Comparison of ENCODE assay signal across 8 mouse cellular contexts in the genomic region with DNA sequence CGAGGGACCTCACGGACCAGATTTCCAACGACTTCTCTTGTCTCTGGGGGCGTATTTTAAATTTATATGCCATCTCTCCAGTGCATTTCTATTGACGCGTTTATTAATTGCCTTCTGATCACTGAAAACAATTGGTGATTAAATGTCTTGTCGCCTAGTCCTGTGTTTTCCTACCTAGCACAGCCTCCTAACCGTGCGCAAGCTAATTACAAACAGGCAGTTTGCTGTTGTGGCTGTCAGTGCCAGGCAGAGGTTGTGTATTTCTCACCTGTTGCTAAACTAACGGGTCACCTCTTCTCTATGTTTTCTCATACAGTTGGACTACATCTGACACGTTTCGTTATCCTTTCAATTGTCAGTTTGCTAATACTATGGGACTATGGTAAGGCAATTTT. TPM values are rescaled to one million over a fixed set of nuclear protein-coding genes. Genes with fewer than 3 reads are reported as not detected.
DNase-seq lines count a peak whose midpoint lies in the region; ATAC-seq and TF ChIP-seq lines count a peak whose summit lies in the region.

No protein-coding gene starts in this region.

- DNase-seq in heart, postnatal 4 days = no peak
- no peak for DNase-seq in ES-E14 (ENCODE audit: low read depth, low spot score)
- DNase-seq in forebrain, postnatal 0 days = no peak
- no peak for DNase-seq in frontal cortex, postnatal 36 days (ENCODE audit: low spot score in 2 of 2)
- DNase-seq in spleen, postnatal 10 days (ENCODE audit: low spot score in 2 of 2) = no peak
- no peak for DNase-seq in layer of hippocampus, adult 18-20 months (ENCODE audit: low spot score in 2 of 2)

- 11% methylated on average over 12 of the region's 12 CpGs for WGBS in heart, embryonic 11.5 days (ENCODE audit: insufficient replicate concordance)
- WGBS in forebrain, postnatal 0 days = 7% methylated on average over 12 of the region's 12 CpGs
- 15% methylated on average over 12 of the region's 12 CpGs for WGBS in liver, embryonic 16.5 days (ENCODE audit: insufficient replicate concordance)

- H3K27me3 ChIP-seq in heart, embryonic 11.5 days (ENCODE audit: control insufficient read depth, insufficient read depth, low read length) = no peaks in the 10 kb centered on the region
- H3K27me3 ChIP-seq in forebrain, postnatal 0 days (ENCODE audit: insufficient read depth, low read length) = no peaks in the 10 kb centered on the region
- H3K27me3 ChIP-seq in liver, embryonic 16.5 days (ENCODE audit: control insufficient read depth, insufficient read depth, low read depth, low read length) = peaks cover 17% of the 10 kb centered on the region

- peak overlapping the region; percentile 58 for H3K4me3 ChIP-seq in heart, embryonic 11.5 days (ENCODE audit: low read depth, low read length)
- H3K4me3 ChIP-seq in ES-E14 (ENCODE audit: insufficient read depth in 1 of 2, low read depth in 1 of 2, low read length in 2 of 2, poor library complexity in 1 of 2, severe bottlenecking in 1 of 2) = peak overlapping the region; percentile 64 to 77
- H3K4me3 ChIP-seq in forebrain, postnatal 0 days (ENCODE audit: low read depth, low read length) = peak overlapping the region; percentile 62
- H3K4me3 ChIP-seq in liver, embryonic 16.5 days (ENCODE audit: low read depth, low read length) = peak overlapping the region; percentile 56

- H3K9me3 ChIP-seq in heart, embryonic 11.5 days (replicated peaks; ENCODE audit: control insufficient read depth, low read length) = no peaks in the 10 kb centered on the region
- H3K9me3 ChIP-seq in ES-E14 (ENCODE audit: control insufficient read depth, insufficient read depth, low read depth, low read length) = no peaks in the 10 kb centered on the region
- no peaks in the 10 kb centered on the region for H3K9me3 ChIP-seq in forebrain, postnatal 0 days (ENCODE audit: low read length)
- H3K9me3 ChIP-seq in liver, embryonic 16.5 days (replicated peaks; ENCODE audit: control insufficient read depth, low read length) = no peaks in the 10 kb centered on the region

- in situ Hi-C loops in ES-E14 (cut with MboI; ENCODE audit: low sequenced_read_pairs in 2 of 2, unreplicated experiment in 2 of 2) = no loop called here

- no peaks in the 10 kb centered on the region for H3K4me1 ChIP-seq in heart, embryonic 11.5 days (ENCODE audit: control insufficient read depth, insufficient read depth, low read length)
- peaks cover 6 to 14% of the 10 kb centered on the region in 2 experiments; a peak in 3 of 4 replicates for H3K4me1 ChIP-seq in ES-E14 (ENCODE audit: control insufficient read depth in 2 of 2, insufficient read depth in 2 of 2, low read length in 2 of 2, poor library complexity in 1 of 2)
- no peaks in the 10 kb centered on the region for H3K4me1 ChIP-seq in forebrain, postnatal 0 days (ENCODE audit: insufficient read depth)
- no peaks in the 10 kb centered on the region; the same call in 1 of the 2 replicates for H3K4me1 ChIP-seq in liver, embryonic 16.5 days (ENCODE audit: control insufficient read depth, low read depth, low read length)

- H3K9ac ChIP-seq in heart, embryonic 11.5 days (ENCODE audit: low read depth, low read length) = peak overlapping the region; percentile 68
- peak overlapping the region; percentile 61 for H3K9ac ChIP-seq in ES-E14 (ENCODE audit: insufficient read depth, low read depth, low read length, poor library complexity, severe bottlenecking)
- H3K9ac ChIP-seq in forebrain, postnatal 0 days = peak overlapping the region; percentile 81
- H3K9ac ChIP-seq in liver, embryonic 16.5 days (ENCODE audit: low read depth, low read length) = no peak overlapping the region

- no peaks in the 10 kb centered on the region for H3K36me3 ChIP-seq in heart, embryonic 11.5 days (ENCODE audit: control insufficient read depth, insufficient read depth, low read length)
- H3K36me3 ChIP-seq in ES-E14 (ENCODE audit: control insufficient read depth, insufficient read depth, low read length, poor library complexity, severe bottlenecking) = no peaks in the 10 kb centered on the region
- H3K36me3 ChIP-seq in forebrain, postnatal 0 days (ENCODE audit: insufficient read depth) = no peaks in the 10 kb centered on the region
- H3K36me3 ChIP-seq in liver, embryonic 16.5 days (ENCODE audit: control insufficient read depth, insufficient read depth) = no peaks in the 10 kb centered on the region

- no peak overlapping the region for H3K27ac ChIP-seq in heart, embryonic 11.5 days (ENCODE audit: low read depth, low read length)
- H3K27ac ChIP-seq in ES-E14 (ENCODE audit: insufficient read depth, low read depth, low read length, poor library complexity, severe bottlenecking) = no peak overlapping the region
- peak overlapping the region; percentile 80 for H3K27ac ChIP-seq in forebrain, postnatal 0 days (ENCODE audit: low read depth, low read length)
- no peak overlapping the region for H3K27ac ChIP-seq in liver, embryonic 16.5 days (ENCODE audit: low read length)

- H3K4me2 ChIP-seq in heart, embryonic 11.5 days = peak overlapping the region; percentile 74
- peak overlapping the region; percentile 72 for H3K4me2 ChIP-seq in forebrain, postnatal 0 days (ENCODE audit: low read depth)
- H3K4me2 ChIP-seq in liver, embryonic 16.5 days (ENCODE audit: low read depth, low read length) = peak overlapping the region; percentile 78

- no peak for ATAC-seq in heart, embryonic 11.5 days (replicated peaks; ENCODE audit: insufficient number of reproducible peaks, low FRiP score, low TSS enrichment)
- ATAC-seq in forebrain, postnatal 0 days = peak; percentile 4; the same call in 1 of the 2 replicates
- ATAC-seq in liver, embryonic 16.5 days (ENCODE audit: low read depth) = no peak

- no peak for TF ChIP-seq CTCF in forebrain, postnatal 0 days (IDR thresholded peaks at IDR 0.05; ENCODE audit: low read depth)

TF ChIP-seq in ES-E14, 5 proteins besides CTCF, POLR2A, EP300 and RAD21:
- no peak for TF ChIP-seq ZNF384 (IDR thresholded peaks at IDR 0.05; ENCODE audit: low read depth, low read length)
- no peak for TF ChIP-seq HCFC1 (IDR thresholded peaks at IDR 0.05; ENCODE audit: borderline replicate concordance, insufficient read depth, low read length)
- TF ChIP-seq MAFK (IDR thresholded peaks at IDR 0.05; ENCODE audit: insufficient read depth, low read depth, low read length) = no peak
- no peak for TF ChIP-seq ZC3H11A (IDR thresholded peaks at IDR 0.05; ENCODE audit: borderline replicate concordance, low read depth, low read length)
- TF ChIP-seq CHD2 (IDR thresholded peaks at IDR 0.05; ENCODE audit: low read depth, low read length) = no peak

RNA-seq across cellular contexts. Expression of a gene that starts 0.5 kb away (rescaled TPM):
- polyA plus RNA-seq in heart, embryonic 11.5 days (2014; fragmentation: Nextera tagmentation; extraction: Ambion mirVana) = 2.9 and 3.6 TPM in 2 replicates
- total RNA-seq in heart, postnatal 4 days (2021) = under 1 TPM; 0.91 to 0.95 TPM
- total RNA-seq in ES-E14 (2012; rRNA removed) = 2.4 and 5.7 TPM in 2 replicates
- 17.8 and 19.3 TPM in 2 replicates for total RNA-seq in forebrain, postnatal 0 days (2014; rRNA removed)
- polyA plus RNA-seq in forebrain, postnatal 0 days (2015; fragmentation: Nextera tagmentation; extraction: Ambion mirVana) = 12.1 and 14.6 TPM in 2 replicates
- 0.11 TPM in 1 of 2 replicates, not detected in the other for polyA plus RNA-seq in liver, embryonic 16.5 days (2015; fragmentation: Nextera tagmentation; extraction: Ambion mirVana)
- 10 to 100 TPM; 22.5 to 26.1 TPM for total RNA-seq in layer of hippocampus, adult 18-20 months (2021)
